Mouse (Mus musculus) bone marrow macrophage, adult 2 months (primary cell): Measurements from ENCODE around the gene Ldha. TPM values are rescaled to one million over a fixed set of nuclear protein-coding genes. Genes with fewer than 3 reads are reported as not detected.
"Not testable (repeated sequence)": the region's sequence is repeated elsewhere in the genome, so short reads cannot be mapped to it uniquely, and the experiment has no call there.

Experiments used
- H3K27ac ChIP-seq: 2 replicates; pipeline ENCODE4 v1.5.1; 2012; ENCODE audit warnings: low read depth, low read length; ENCODE audit not compliant: insufficient read depth
- H3K4me1 ChIP-seq: 2 replicates; pipeline ENCODE4 v1.6.1; 2012; ENCODE audit warnings: low read length; ENCODE audit not compliant: control insufficient read depth, insufficient read depth
- H3K4me3 ChIP-seq: 2 replicates; pipeline ENCODE4 v1.5.1; 2012; ENCODE audit warnings: mild to moderate bottlenecking, low read length, moderate library complexity; ENCODE audit not compliant: insufficient read depth
- CTCF ChIP-seq: IDR thresholded peaks from 2 replicates; pipeline ENCODE4 v1.5.1; 2012; ENCODE audit warnings: low read depth, mild to moderate bottlenecking, low read length, moderate library complexity
- POLR2A ChIP-seq: IDR thresholded peaks from 2 replicates; pipeline ENCODE4 v1.6.1; 2012; ENCODE audit warnings: mild to moderate bottlenecking, low read depth, low read length, borderline replicate concordance
- polyA plus RNA-seq: library from polyadenylated mRNA; stranded (reverse); fragments of >200 nt; gene quantifications from 2 replicates; pipeline ENCODE4 v1.2.4, GENCODE M21; 2012; ENCODE audit not compliant: missing spikeins, insufficient read depth, insufficient read length

Ldha gene
- polyA plus RNA-seq, 1 experiment: 355 TPM

GRCm38 (mm10) chr7:46876841-46877240 is 35.6 kb downstream of the Ldha start:
- TF ChIP-seq POLR2A: no peak
- no peak for TF ChIP-seq CTCF
- peaks cover 20% of the 10 kb centered on the region for H3K4me1 ChIP-seq
- H3K4me3 ChIP-seq: no peak overlapping the region
- no peak overlapping the region for H3K27ac ChIP-seq

GRCm38 (mm10) chr7:46877255-46877654 is 36.0 kb downstream of the Ldha start:
- peaks cover 21% of the 10 kb centered on the region for H3K4me1 ChIP-seq
- no peak overlapping the region for H3K27ac ChIP-seq
- TF ChIP-seq CTCF: no peak
- TF ChIP-seq POLR2A: no peak
- no peak overlapping the region for H3K4me3 ChIP-seq

GRCm38 (mm10) chr7:46879851-46880250 is 38.6 kb downstream of the Ldha start:
- peaks cover 21% of the 10 kb centered on the region for H3K4me1 ChIP-seq
- H3K27ac ChIP-seq: no peak overlapping the region
- no peak overlapping the region for H3K4me3 ChIP-seq
- no peak for TF ChIP-seq CTCF
- TF ChIP-seq POLR2A: no peak

GRCm38 (mm10) chr7:46880992-46881391 is 39.7 kb downstream of the Ldha start:
- TF ChIP-seq CTCF: no peak
- TF ChIP-seq POLR2A: no peak
- H3K27ac ChIP-seq: peak overlapping the region; percentile 21; the same call in 1 of the 2 replicates
- H3K4me1 ChIP-seq: peaks cover 21% of the 10 kb centered on the region
- no peak overlapping the region for H3K4me3 ChIP-seq

GRCm38 (mm10) chr7:46881941-46882340 is 40.7 kb downstream of the Ldha start:
- peaks cover 21% of the 10 kb centered on the region for H3K4me1 ChIP-seq
- H3K27ac ChIP-seq, H3K4me3 ChIP-seq: not testable (repeated sequence)

- TF ChIP-seq CTCF (no peak), POLR2A (no peak)
- Histone ChIP-seq H3K4me1 (peaks cover 20% of the 10 kb centered on the region), H3K27ac (no peak overlapping the region), H3K4me3 (no peak overlapping the region)
Measured at GRCm38 (mm10) chr7:46883304-46883703, 42.0 kb downstream of the Ldha start.

- H3K27ac ChIP-seq: no peak overlapping the region
- peaks cover 7% of the 10 kb centered on the region for H3K4me1 ChIP-seq
Measured at GRCm38 (mm10) chr7:46895511-46895910, 54.2 kb downstream of the Ldha start.

GRCm38 (mm10) chr7:46899343-46899742 is 58.1 kb downstream of the Ldha start:
- TF ChIP-seq POLR2A (no peak), CTCF (no peak)
- peaks cover 7% of the 10 kb centered on the region for H3K4me1 ChIP-seq
- H3K4me3 ChIP-seq: no peak overlapping the region
- no peak overlapping the region for H3K27ac ChIP-seq

More at GRCm38 (mm10) chr7:46895511-46895910, 54.2 kb downstream of the Ldha start:
- TF ChIP-seq POLR2A: no peak
- TF ChIP-seq CTCF: no peak
- no peak overlapping the region for H3K4me3 ChIP-seq

Other genes starting within 250 kb of the Ldha start
- gene Sergef, start 201.7 kb upstream of the Ldha start, polyA plus RNA-seq: 7.0 and 7.4 TPM in 2 replicates
- not detected in 2 replicates for gene Tph1, start 168.9 kb upstream of the Ldha start, polyA plus RNA-seq
- gene Saal1, start 130.8 kb upstream of the Ldha start, polyA plus RNA-seq: 7.9 and 8.1 TPM in 2 replicates
- 5.0 and 6.2 TPM in 2 replicates for gene Saa3, start 125.8 kb upstream of the Ldha start, polyA plus RNA-seq
- gene Saa4, start 108.9 kb upstream of the Ldha start, polyA plus RNA-seq: not detected in 2 replicates
- not detected in 2 replicates for gene Saa1, start 98.5 kb upstream of the Ldha start, polyA plus RNA-seq
- not detected in 2 replicates for gene Saa2, start 89.7 kb upstream of the Ldha start, polyA plus RNA-seq
- gene Hps5, start 45.4 kb upstream of the Ldha start, polyA plus RNA-seq: 39.6 and 40.9 TPM in 2 replicates
- 37.0 and 40.5 TPM in 2 replicates for gene Gtf2h1, start 45.4 kb upstream of the Ldha start, polyA plus RNA-seq
- not detected in 2 replicates for gene Ldhc, start 19.7 kb downstream of the Ldha start, polyA plus RNA-seq
- gene Tsg101, start 78.5 kb downstream of the Ldha start, polyA plus RNA-seq: 103 and 112 TPM in 2 replicates
- 11.3 and 17.4 TPM in 2 replicates for gene Uevld, start 117.1 kb downstream of the Ldha start, polyA plus RNA-seq
- not detected in 2 replicates for gene Gm9999, start 142.1 kb downstream of the Ldha start, polyA plus RNA-seq
- gene Spty2d1, start 166.9 kb downstream of the Ldha start, polyA plus RNA-seq: 12.6 and 14.8 TPM in 2 replicates
- 100 and 103 TPM in 2 replicates for gene Tmem86a, start 209.1 kb downstream of the Ldha start, polyA plus RNA-seq